Mouse (Mus musculus) Patski (cell line): ENCODE results near the gene Th. TPM values are rescaled to one million over a fixed set of nuclear protein-coding genes. Genes with fewer than 3 reads are reported as not detected.
A peak's percentile ranks its signal among the peaks of the same experiment; 100 is the strongest.

ENCODE experiments used
- ATAC-seq: fragments of 100-300 bp; one replicate; pipeline ENCODE4 v1.8.0; 2021
- CTCF ChIA-PET: fragments of 350-600 bp; sonication (Branson Sonifier 250); formaldehyde crosslinking; loops from one replicate; lab custom pipeline; 2022; ENCODE audit warnings: inconsistent platforms; lab: Charles Lee
- POLR2A ChIA-PET: fragments of 350-600 bp; sonication (Branson Sonifier 250); formaldehyde crosslinking; loops from one replicate; lab custom pipeline; 2022; ENCODE audit warnings: antibody characterized with exemption, inconsistent platforms; lab: Charles Lee
- DNase-seq: peaks from one replicate; pipeline ENCODE4 v3.0.0-alpha.2; 2011; ENCODE audit warnings: low read depth, low spot score
- H3K27me3 ChIP-seq: fragments of 371-371 bp; one replicate; pipeline ENCODE4 v1.5.1; 2021
- CTCF ChIP-seq: fragments of 100-300 bp; IDR thresholded peaks from one replicate; pipeline ENCODE4 v1.5.1; 2021
- in situ Hi-C: fragments of 300-500 bp; cut with MboI; formaldehyde crosslinking; loops from 3 replicates; pipeline ENCODE4 v1.11.1; 2018; ENCODE audit warnings: low pct_unique_long_range_greater_than_20kb, mixed read lengths
- polyA plus RNA-seq: library from polyadenylated mRNA; unstranded; gene quantifications from one replicate; pipeline ENCODE4 v1.2.3, GENCODE M21; 2021

Gene Th
- polyA plus RNA-seq, 1 experiment from 2014 or later: not detected

- no peak for ATAC-seq
- H3K27me3 ChIP-seq: peaks cover 32% of the 10 kb centered on the region
- DNase-seq: no peak
- ChIA-PET CTCF (interaction anchor here (1.5 to 1.7 kb wide), 2 partner anchors 18 to 199 kb away, joined by 3 to 4 read pairs; no protein-coding TSS in a partner anchor), POLR2A (no interaction called here)
- in situ Hi-C loops: no loop called here
- no peak for TF ChIP-seq CTCF
Measured at GRCm38 (mm10) chr7:142901774-142902173, 29.2 kb downstream of the Th start.

GRCm38 (mm10) chr7:142899872-142900271, 31.1 kb downstream of the Th start:
- ATAC-seq (no peak), DNase-seq (no peak)
- CTCF ChIA-PET: no interaction called here
- POLR2A ChIA-PET: no interaction called here
- TF ChIP-seq CTCF: no peak
- H3K27me3 ChIP-seq: peaks cover 35% of the 10 kb centered on the region
- in situ Hi-C loops: no loop called here

GRCm38 (mm10) chr7:142897471-142897870, 33.5 kb downstream of the Th start:
- CTCF ChIA-PET: no interaction called here
- H3K27me3 ChIP-seq: peaks cover 35% of the 10 kb centered on the region
- ATAC-seq: no peak
- in situ Hi-C loops: no loop called here
- POLR2A ChIA-PET: no interaction called here
- no peak for DNase-seq
- no peak for TF ChIP-seq CTCF

GRCm38 (mm10) chr7:142895901-142896665, 34.8 kb downstream of the Th start:
- in situ Hi-C loops: no loop called here
- ATAC-seq (no peak), DNase-seq (no peak)
- TF ChIP-seq CTCF: no peak
- peaks cover 35% of the 10 kb centered on the region for H3K27me3 ChIP-seq
- ChIA-PET POLR2A (no interaction called here), CTCF (no interaction called here)

- in situ Hi-C loops: no loop called here
- DNase-seq: no peak
- CTCF ChIA-PET: interaction anchor here (1.0 to 2.9 kb wide), 4 partner anchors 24 to 107 kb away, joined by 3 to 18 read pairs (median 4); no protein-coding TSS in a partner anchor
- peaks cover 29% of the 10 kb centered on the region for H3K27me3 ChIP-seq
- no peak for TF ChIP-seq CTCF
- ATAC-seq: no peak
- POLR2A ChIA-PET: no interaction called here
Measured at GRCm38 (mm10) chr7:142895223-142895840, 35.6 kb downstream of the Th start.

GRCm38 (mm10) chr7:142894669-142895068, 36.3 kb downstream of the Th start:
- peaks cover 22% of the 10 kb centered on the region for H3K27me3 ChIP-seq
- ATAC-seq: no peak
- peak; percentile 13 for DNase-seq
- TF ChIP-seq CTCF: peak; percentile 87
- in situ Hi-C loops: loop anchor here (5.0 kb wide), 2 partner anchors 113 to 193 kb away; partner anchors contain the start of gene Tspan32
- ChIA-PET CTCF (interaction anchor here (1.0 to 2.9 kb wide), 4 partner anchors 25 to 108 kb away, joined by 3 to 18 read pairs (median 4); no protein-coding TSS in a partner anchor), POLR2A (interaction anchor here (0.8 kb wide), 1 partner anchor 527 kb away, joined by 3 read pairs; no protein-coding TSS in a partner anchor)

GRCm38 (mm10) chr7:142893721-142894639, 36.9 kb downstream of the Th start:
- ATAC-seq (no peak), DNase-seq (no peak)
- ChIA-PET CTCF (interaction anchor here (1.1 to 2.9 kb wide), 6 partner anchors 26 to 245 kb away, joined by 3 to 18 read pairs (median 4); no protein-coding TSS in a partner anchor), POLR2A (interaction anchor here (0.8 kb wide), 1 partner anchor 527 kb away, joined by 3 read pairs; no protein-coding TSS in a partner anchor)
- peaks cover 19% of the 10 kb centered on the region for H3K27me3 ChIP-seq
- in situ Hi-C loops: loop anchor here (5.0 kb wide), 2 partner anchors 113 to 193 kb away; partner anchors contain the start of gene Tspan32
- no peak for TF ChIP-seq CTCF

- TF ChIP-seq CTCF: no peak
- ChIA-PET CTCF (interaction anchor here (1.1 to 2.9 kb wide), 4 partner anchors 26 to 245 kb away, joined by 3 to 18 read pairs (median 4); no protein-coding TSS in a partner anchor), POLR2A (no interaction called here)
- no peak for ATAC-seq
- DNase-seq: no peak
- in situ Hi-C loops: loop anchor here (5.0 kb wide), 2 partner anchors 114 to 194 kb away; partner anchors contain the start of gene Tspan32
- H3K27me3 ChIP-seq: peaks cover 12% of the 10 kb centered on the region
Measured at GRCm38 (mm10) chr7:142893296-142893695, 37.6 kb downstream of the Th start.

- in situ Hi-C loops: no loop called here
- DNase-seq (peak; percentile 24), ATAC-seq (no peak)
- H3K27me3 ChIP-seq: peaks cover 25% of the 10 kb centered on the region
- ChIA-PET POLR2A (no interaction called here), CTCF (no interaction called here)
- no peak for TF ChIP-seq CTCF
Measured at GRCm38 (mm10) chr7:142869419-142870163, 61.3 kb downstream of the Th start.
